Mouse (Mus musculus) heart, embryonic 16.5 days (tissue): ENCODE measurements around the gene Ankrd42. TPM values are rescaled to one million over a fixed set of nuclear protein-coding genes. Genes with fewer than 3 reads are reported as not detected.
A peak's percentile ranks its signal among the peaks of the same experiment; 100 is the strongest.

Experiments
- ATAC-seq: fragments of 200-750 bp; cut with Nextera tagmentation; replicated peaks from 2 replicates; pipeline ENCODE4 v1.8.0; 2017; ENCODE audit warnings: moderate number of reproducible peaks; ENCODE audit not compliant: insufficient read depth, low FRiP score; ENCODE audit errors: extremely low read depth
- H3K27ac ChIP-seq: fragments of 300-500 bp; sonication (generic); 2 replicates; pipeline ENCODE4 v1.5.1; 2014; ENCODE audit warnings: mild to moderate bottlenecking, low read length, control low read depth, moderate library complexity
- H3K27me3 ChIP-seq: fragments of 300-500 bp; sonication (generic); 2 replicates; pipeline ENCODE4 v1.6.1; 2014; ENCODE audit warnings: low read length, mixed read lengths; ENCODE audit not compliant: control insufficient read depth, insufficient read depth
- H3K36me3 ChIP-seq: fragments of 300-500 bp; sonication (generic); 2 replicates; pipeline ENCODE4 v1.6.1; 2014; ENCODE audit not compliant: control insufficient read depth, insufficient read depth
- H3K4me1 ChIP-seq: fragments of 300-500 bp; sonication (generic); 2 replicates; pipeline ENCODE4 v1.6.1; 2014; ENCODE audit warnings: low read length, mixed read lengths; ENCODE audit not compliant: control insufficient read depth, insufficient read depth
- H3K4me2 ChIP-seq: fragments of 300-500 bp; sonication (generic); 2 replicates; pipeline ENCODE4 v1.6.1; 2014; ENCODE audit warnings: low read depth, mild to moderate bottlenecking, control low read depth, low read length
- H3K4me3 ChIP-seq: fragments of 300-500 bp; sonication (generic); 2 replicates; pipeline ENCODE4 v1.5.1; 2014; ENCODE audit warnings: mild to moderate bottlenecking, control low read depth, low read length
- H3K9ac ChIP-seq: fragments of 300-500 bp; sonication (generic); 2 replicates; pipeline ENCODE4 v1.6.1; 2014; ENCODE audit warnings: low read length, control low read depth
- H3K9me3 ChIP-seq: fragments of 300-500 bp; sonication (generic); replicated peaks from 2 replicates; pipeline ENCODE4 v1.6.1; 2016; ENCODE audit warnings: low read length; ENCODE audit not compliant: control insufficient read depth
- WGBS: fragments of 180-500 bp; shearing (Covaris S2); extraction: QIAGEN DNeasy Blood & Tissue Kit; methylation state at CpG from one replicate; pipeline ENCODE4 v1.1.7; 2014; 5-methylcytosine and 5-hydroxymethylcytosine counted together
- polyA plus RNA-seq: library from polyadenylated mRNA; unstranded; fragments of >200 nt; fragmentation: Nextera tagmentation; extraction: Ambion mirVana; gene quantifications from 2 replicates; pipeline ENCODE4 v1.2.1, GENCODE M21; 2015

Ankrd42 gene
- polyA plus RNA-seq, 1 experiment from 2014 or later = 3.2 TPM

GRCm38 (mm10) chr7:92590842-92591241 is 46.1 kb downstream of the Ankrd42 start:
- Histone ChIP-seq H3K4me3 (no peak overlapping the region), H3K9ac (no peak overlapping the region), H3K27me3 (no peaks in the 10 kb centered on the region), H3K9me3 (no peaks in the 10 kb centered on the region), H3K4me1 (no peaks in the 10 kb centered on the region), H3K36me3 (no peaks in the 10 kb centered on the region), H3K27ac (no peak overlapping the region), H3K4me2 (no peak overlapping the region)
- WGBS = 89% methylated on average over 2 of the region's 2 CpGs
- no peak for ATAC-seq

DNA sequence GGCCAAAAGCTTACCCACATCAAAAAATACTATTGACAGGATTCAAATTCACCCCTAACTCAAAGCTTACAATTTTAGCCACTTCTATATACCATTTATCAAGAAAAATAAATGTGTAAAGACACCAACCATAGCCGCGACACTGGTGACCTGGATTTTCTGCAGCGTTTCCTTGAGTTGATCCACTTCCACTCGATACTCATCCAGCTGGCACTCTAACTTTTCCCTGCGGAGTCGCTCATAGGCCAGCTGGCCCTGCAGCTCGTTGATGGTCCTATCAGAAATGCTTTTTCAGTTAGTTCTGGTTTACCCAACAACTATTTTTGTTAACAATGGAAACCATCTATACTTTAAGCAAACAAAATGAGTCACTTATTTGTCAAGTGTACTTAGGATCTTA is 47.0 kb downstream of the Ankrd42 start:
- Histone ChIP-seq H3K4me1 (no peaks in the 10 kb centered on the region), H3K4me2 (no peak overlapping the region), H3K9me3 (no peaks in the 10 kb centered on the region), H3K36me3 (no peaks in the 10 kb centered on the region), H3K27me3 (no peaks in the 10 kb centered on the region), H3K9ac (no peak overlapping the region), H3K27ac (no peak overlapping the region), H3K4me3 (no peak overlapping the region)
- no peak for ATAC-seq
- WGBS = 86% methylated on average over 7 of the region's 7 CpGs

GRCm38 (mm10) chr7:92583567-92583966 is 53.4 kb downstream of the Ankrd42 start:
- no peaks in the 10 kb centered on the region for H3K9me3 ChIP-seq
- no peaks in the 10 kb centered on the region for H3K4me1 ChIP-seq
- H3K4me2 ChIP-seq = no peak overlapping the region
- H3K36me3 ChIP-seq = peaks cover 13% of the 10 kb centered on the region; the same call in 1 of the 2 replicates
- no peaks in the 10 kb centered on the region for H3K27me3 ChIP-seq
- no peak for ATAC-seq
- no peak overlapping the region for H3K4me3 ChIP-seq
- H3K27ac ChIP-seq = no peak overlapping the region
- H3K9ac ChIP-seq = no peak overlapping the region
- WGBS = 88% methylated on average over 7 of the region's 7 CpGs

GRCm38 (mm10) chr7:92580491-92581207 is 56.3 kb downstream of the Ankrd42 start:
- no peak overlapping the region for H3K9ac ChIP-seq
- no peaks in the 10 kb centered on the region for H3K4me1 ChIP-seq
- no peaks in the 10 kb centered on the region for H3K27me3 ChIP-seq
- H3K36me3 ChIP-seq = peaks cover 21% of the 10 kb centered on the region; the same call in 1 of the 2 replicates
- H3K9me3 ChIP-seq = no peaks in the 10 kb centered on the region
- no peak overlapping the region for H3K27ac ChIP-seq
- no peak overlapping the region for H3K4me3 ChIP-seq
- WGBS = 86% methylated on average over 5 of the region's 5 CpGs
- ATAC-seq = no peak
- H3K4me2 ChIP-seq = no peak overlapping the region

- WGBS = 92% methylated on average over 1 of the region's 1 CpGs
Observed at GRCm38 (mm10) chr7:92566775-92567174, 70.2 kb downstream of the Ankrd42 start.

GRCm38 (mm10) chr7:92560986-92561876 is 75.7 kb downstream of the Ankrd42 start, which contains the start of gene Ccdc90b:
TSS of gene Ccdc90b (plus strand) at chr7:92561149.
- H3K36me3 ChIP-seq = peaks cover 3% of the 10 kb centered on the region; the same call in 1 of the 2 replicates
- peak within 1 kb of the TSS; percentile 78 for H3K4me2 ChIP-seq
- ATAC-seq = peak; percentile 98
- WGBS = under 1% methylated on average over 60 of the region's 60 CpGs
- H3K9me3 ChIP-seq = no peaks in the 10 kb centered on the region
- H3K27ac ChIP-seq = peak within 1 kb of the TSS; percentile 99
- peak within 1 kb of the TSS; percentile 87 for H3K9ac ChIP-seq
- no peaks in the 10 kb centered on the region for H3K27me3 ChIP-seq
- peak within 1 kb of the TSS; percentile 98 for H3K4me3 ChIP-seq
- H3K4me1 ChIP-seq = peaks cover 4% of the 10 kb centered on the region

More at GRCm38 (mm10) chr7:92566775-92567174, 70.2 kb downstream of the Ankrd42 start:
- Histone ChIP-seq H3K4me3 (no peak overlapping the region), H3K27me3 (no peaks in the 10 kb centered on the region), H3K9me3 (no peaks in the 10 kb centered on the region), H3K36me3 (peaks cover 3% of the 10 kb centered on the region; the same call in 1 of the 2 replicates), H3K9ac (no peak overlapping the region), H3K4me1 (peaks cover 4% of the 10 kb centered on the region), H3K4me2 (no peak overlapping the region), H3K27ac (no peak overlapping the region)
- ATAC-seq = no peak

- Histone ChIP-seq H3K4me2 (no peak overlapping the region), H3K4me1 (peaks cover 4% of the 10 kb centered on the region), H3K36me3 (no peaks in the 10 kb centered on the region), H3K27ac (no peak overlapping the region), H3K4me3 (no peak overlapping the region), H3K27me3 (no peaks in the 10 kb centered on the region), H3K9me3 (no peaks in the 10 kb centered on the region), H3K9ac (no peak overlapping the region)
- no peak for ATAC-seq
- WGBS = 83% methylated on average over 2 of the region's 2 CpGs
Observed at GRCm38 (mm10) chr7:92558744-92559143, 78.2 kb downstream of the Ankrd42 start.

- H3K27me3 ChIP-seq = no peaks in the 10 kb centered on the region
- no peak overlapping the region for H3K27ac ChIP-seq
- no peak for ATAC-seq
- H3K9ac ChIP-seq = no peak overlapping the region
- 51% methylated on average over 4 of the region's 4 CpGs for WGBS
- no peaks in the 10 kb centered on the region for H3K36me3 ChIP-seq
- no peaks in the 10 kb centered on the region for H3K9me3 ChIP-seq
- no peak overlapping the region for H3K4me2 ChIP-seq
- H3K4me1 ChIP-seq = no peaks in the 10 kb centered on the region
- no peak overlapping the region for H3K4me3 ChIP-seq
Observed at GRCm38 (mm10) chr7:92550990-92551392, 86.0 kb downstream of the Ankrd42 start.
